Mouse (Mus musculus) CH12.LX (cell line): Measurements from ENCODE around the gene Pawr. TPM values are rescaled to one million over a fixed set of nuclear protein-coding genes. Genes with fewer than 3 reads are reported as not detected.
"Not testable (repeated sequence)": the region's sequence is repeated elsewhere in the genome, so short reads cannot be mapped to it uniquely, and the experiment has no call there.

Source experiments
- DNase-seq: peaks from one replicate; pipeline ENCODE4 v3.0.0-alpha.2; 2013; ENCODE audit errors: extremely low read depth
- H3K27ac ChIP-seq: 2 replicates; pipeline ENCODE4 v1.5.1; 2012; ENCODE audit warnings: low read depth, mild to moderate bottlenecking, control low read depth, moderate library complexity; ENCODE audit not compliant: insufficient read depth
- H3K27me3 ChIP-seq: replicated peaks from 2 replicates; pipeline ENCODE3; 2012; ENCODE audit warnings: inconsistent platforms
- H3K36me3 ChIP-seq, 2 experiments: replicated peaks in 1 of 2; 2 replicates each; pipeline versions ENCODE3 to v1.6.1; 2012; ENCODE audit warnings: inconsistent platforms in 1 of 2, low read length in 1 of 2, mild to moderate bottlenecking in 1 of 2, mixed read lengths in 1 of 2, moderate library complexity in 1 of 2; ENCODE audit not compliant: control insufficient read depth in 1 of 2, insufficient read depth in 1 of 2
- H3K4me1 ChIP-seq, 2 experiments: 2 replicates each; pipeline ENCODE4 v1.6.1; 2012; ENCODE audit warnings: inconsistent platforms in 1 of 2, moderate library complexity in 1 of 2; ENCODE audit not compliant: insufficient read depth in 2 of 2, control insufficient read depth in 1 of 2
- H3K4me2 ChIP-seq: 2 replicates; pipeline ENCODE4 v1.6.1; 2012; ENCODE audit warnings: low read depth, mild to moderate bottlenecking, control low read depth; ENCODE audit not compliant: poor library complexity, insufficient read depth, severe bottlenecking
- H3K4me3 ChIP-seq, 3 experiments: fragments of 150-350 bp in 1 of 3; sonication (generic) in 1 of 3; replicated peaks in 1 of 3; 2 replicates each; pipeline versions ENCODE3 to v1.5.1; 2011 to 2012; ENCODE audit warnings: low read depth in 2 of 3, low read length in 2 of 3, mild to moderate bottlenecking in 2 of 3, moderate library complexity in 2 of 3, control low read depth in 1 of 3, improper control_type of control experiment in 1 of 3, inconsistent platforms in 1 of 3, mixed read lengths in 1 of 3; ENCODE audit not compliant: poor library complexity in 1 of 3
- H3K79me2 ChIP-seq: replicated peaks from 2 replicates; pipeline ENCODE4 v1.6.1; 2012; ENCODE audit warnings: mild to moderate bottlenecking, moderate library complexity; ENCODE audit not compliant: control insufficient read depth, poor library complexity, insufficient read depth, severe bottlenecking; ENCODE audit errors: extremely low read depth
- H3K9ac ChIP-seq: 2 replicates; pipeline ENCODE4 v1.6.1; 2012; ENCODE audit warnings: low read depth, mild to moderate bottlenecking, control low read depth, moderate library complexity; ENCODE audit not compliant: insufficient read depth
- H3K9me3 ChIP-seq: replicated peaks from 2 replicates; pipeline ENCODE3; 2012; ENCODE audit warnings: low read length, inconsistent platforms, mixed read lengths
- CHD1 ChIP-seq: IDR thresholded peaks from 2 replicates; pipeline ENCODE4 v1.6.1; 2012; ENCODE audit warnings: low read depth, low read length, improper control_type of control experiment, inconsistent platforms
- CTCF ChIP-seq, 2 experiments: IDR thresholded peaks in 1 of 2; conservative IDR thresholded peaks in 1 of 2; 2 replicates each; pipeline ENCODE4 v1.5.1; 2011 to 2012; ENCODE audit warnings: low read depth in 2 of 2, low read length in 2 of 2, improper control_type of control experiment in 1 of 2, inconsistent platforms in 1 of 2, mild to moderate bottlenecking in 1 of 2, moderate library complexity in 1 of 2
- ELF1 ChIP-seq: IDR thresholded peaks from 2 replicates; pipeline ENCODE4 v1.6.1; 2014; ENCODE audit warnings: low read depth, mild to moderate bottlenecking, inconsistent platforms, low read length, improper control_type of control experiment
- EP300 ChIP-seq: IDR thresholded peaks from 2 replicates; pipeline ENCODE4 v1.6.1; 2011; ENCODE audit warnings: low read length, improper control_type of control experiment
- IRF4 ChIP-seq: IDR thresholded peaks from 2 replicates; pipeline ENCODE4 v1.6.1; 2014; ENCODE audit warnings: low read depth, mild to moderate bottlenecking, inconsistent platforms, low read length, improper control_type of control experiment
- MAX ChIP-seq: IDR thresholded peaks from 2 replicates; pipeline ENCODE4 v1.6.1; 2011; ENCODE audit warnings: low read length, improper control_type of control experiment
- MAZ ChIP-seq: IDR thresholded peaks from 2 replicates; pipeline ENCODE4 v1.6.1; 2012; ENCODE audit warnings: low read depth, mild to moderate bottlenecking, inconsistent platforms, low read length, improper control_type of control experiment, moderate library complexity
- PAX5 ChIP-seq: IDR thresholded peaks from 2 replicates; pipeline ENCODE4 v1.6.1; 2012; ENCODE audit warnings: low read length, inconsistent platforms, mixed read lengths
- RCOR1 ChIP-seq: conservative IDR thresholded peaks from 2 replicates; pipeline ENCODE4 v1.6.1; 2012; ENCODE audit warnings: low read depth, mild to moderate bottlenecking, inconsistent platforms, low read length, improper control_type of control experiment
- SMC3 ChIP-seq: IDR thresholded peaks from 2 replicates; pipeline ENCODE4 v1.6.1; 2011; ENCODE audit warnings: low read depth, low read length, improper control_type of control experiment
- TCF12 ChIP-seq: IDR thresholded peaks from 2 replicates; pipeline ENCODE4 v1.6.1; 2014; ENCODE audit warnings: low read depth, mild to moderate bottlenecking, inconsistent platforms, low read length, improper control_type of control experiment
- UBTF ChIP-seq: IDR thresholded peaks from 2 replicates; pipeline ENCODE4 v1.6.1; 2012; ENCODE audit warnings: low read depth, mild to moderate bottlenecking, inconsistent platforms, low read length, improper control_type of control experiment, moderate library complexity
- USF2 ChIP-seq: conservative IDR thresholded peaks from 2 replicates; pipeline ENCODE4 v1.6.1; 2011; ENCODE audit warnings: low read depth, low read length, improper control_type of control experiment
- dilution Hi-C: fragments of 300-500 bp; cut with MboI; formaldehyde crosslinking; loops from 2 replicates; pipeline ENCODE4 v1.14.3; 2020; ENCODE audit warnings: low sequenced_read_pairs; ENCODE audit not compliant: extremely low pct_unique_long_range_greater_than_20kb, extremely low pct_ligation_motif_present
- in situ Hi-C: fragments of 300-500 bp; cut with MboI; formaldehyde crosslinking; loops from 3 replicates; pipeline ENCODE4 v1.14.3; 2019; ENCODE audit warnings: low sequenced_read_pairs, low pct_ligation_motif_present, low pct_unique_long_range_greater_than_20kb, mixed read lengths
- polyA plus RNA-seq: library from polyadenylated mRNA; unstranded; fragments of >175 nt; gene quantifications from 2 replicates; pipeline ENCODE4 v1.2.1, GENCODE M21; 2012; ENCODE audit warnings: low read depth; ENCODE audit not compliant: insufficient read length
- total RNA-seq, 2 experiments: library from RNA; depleted of rRNA; stranded (reverse); fragments of 300-350 nt in 1 of 2; fragments of >200 nt in 1 of 2; gene quantifications; 2 replicates each; pipeline ENCODE4 v1.2.3; 2012 to 2014

Pawr gene
- total and polyA plus RNA-seq, 3 experiments: not detected

DNA sequence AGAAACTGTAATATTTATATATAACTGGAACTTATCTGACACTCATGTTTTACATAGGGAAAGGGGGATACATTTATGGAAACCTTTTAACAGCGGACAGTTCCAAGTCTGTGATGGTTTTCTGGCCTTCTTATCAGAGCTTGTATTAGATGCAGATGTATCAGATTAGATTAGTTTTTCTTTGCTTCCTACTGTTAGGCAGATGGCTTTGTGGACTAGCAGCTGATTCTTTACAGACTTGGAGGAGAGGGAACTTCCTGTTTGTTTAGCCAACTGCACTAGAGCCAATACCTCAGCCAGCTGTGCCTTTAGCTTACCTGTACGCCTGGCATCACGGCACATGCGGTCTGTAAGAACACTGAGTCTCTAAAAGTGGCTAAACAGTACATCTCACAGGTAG, 8.0 kb downstream of the Pawr start:
- no peak for TF ChIP-seq CTCF (conservative IDR thresholded peaks at IDR 0.05 in 1 of 2, IDR thresholded peaks at IDR 0.05 in 1 of 2; ENCODE audit: low read depth in 2 of 2, low read length in 2 of 2)
- TF ChIP-seq MAZ: no peak
- no peak for TF ChIP-seq MAX
- no peak for TF ChIP-seq PAX5
- TF ChIP-seq IRF4: no peak
- TF ChIP-seq EP300: no peak
- no peak overlapping the region for H3K27ac ChIP-seq
- no peak overlapping the region for H3K9ac ChIP-seq
- H3K9me3 ChIP-seq: no peaks in the 10 kb centered on the region
- no peak overlapping the region for H3K4me3 ChIP-seq
- H3K36me3 ChIP-seq: no peaks in the 10 kb centered on the region
- no peaks in the 10 kb centered on the region for H3K79me2 ChIP-seq
- no peaks in the 10 kb centered on the region for H3K27me3 ChIP-seq
- no peak for DNase-seq
- in situ Hi-C loops (no loop called here), dilution Hi-C loops (no loop called here)
- H3K4me1 ChIP-seq: peaks cover 0 to 9% of the 10 kb centered on the region in 2 experiments; a peak in 2 of 4 replicates
- H3K4me2 ChIP-seq: no peak overlapping the region

DNA sequence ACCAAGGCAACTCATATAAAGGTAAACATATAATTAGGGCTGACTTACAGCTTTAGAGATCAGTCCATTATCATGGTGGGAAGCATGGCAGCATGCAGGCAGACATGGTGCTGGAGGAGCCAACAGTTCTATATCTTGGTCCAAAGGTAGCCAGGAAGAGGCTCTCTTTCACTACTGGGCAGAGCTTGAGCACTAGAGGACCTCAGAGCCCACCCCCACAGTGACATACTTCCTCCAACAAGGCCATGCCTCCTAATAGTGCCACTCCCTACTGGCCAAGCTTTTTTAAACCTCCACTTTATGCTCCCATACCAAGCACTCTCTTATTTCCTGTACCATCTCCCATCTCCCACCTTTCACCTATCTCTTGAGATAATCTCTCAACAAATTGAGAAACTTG, 11.8 kb downstream of the Pawr start:
- no peak overlapping the region for H3K4me2 ChIP-seq
- H3K79me2 ChIP-seq: no peaks in the 10 kb centered on the region
- H3K9me3 ChIP-seq: no peaks in the 10 kb centered on the region
- H3K27me3 ChIP-seq: no peaks in the 10 kb centered on the region
- H3K4me1 ChIP-seq: peaks cover 2 to 18% of the 10 kb centered on the region in 2 experiments; a peak in 2 of 4 replicates
- no peaks in the 10 kb centered on the region for H3K36me3 ChIP-seq
- no peak overlapping the region for H3K9ac ChIP-seq
- in situ Hi-C loops: no loop called here
- no peak for DNase-seq
- H3K27ac ChIP-seq: no peak overlapping the region
- H3K4me3 ChIP-seq: no peak overlapping the region
- no peak for TF ChIP-seq SMC3
- TF ChIP-seq USF2: no peak
- TF ChIP-seq ELF1: no peak
- TF ChIP-seq TCF12: no peak
- no peak for TF ChIP-seq RCOR1
- no peak for TF ChIP-seq CTCF (conservative IDR thresholded peaks at IDR 0.05 in 1 of 2, IDR thresholded peaks at IDR 0.05 in 1 of 2; ENCODE audit: low read depth in 2 of 2, low read length in 2 of 2)
- TF ChIP-seq IRF4: no peak
- no peak for TF ChIP-seq EP300
- no peak for TF ChIP-seq UBTF
- dilution Hi-C loops: no loop called here

DNA sequence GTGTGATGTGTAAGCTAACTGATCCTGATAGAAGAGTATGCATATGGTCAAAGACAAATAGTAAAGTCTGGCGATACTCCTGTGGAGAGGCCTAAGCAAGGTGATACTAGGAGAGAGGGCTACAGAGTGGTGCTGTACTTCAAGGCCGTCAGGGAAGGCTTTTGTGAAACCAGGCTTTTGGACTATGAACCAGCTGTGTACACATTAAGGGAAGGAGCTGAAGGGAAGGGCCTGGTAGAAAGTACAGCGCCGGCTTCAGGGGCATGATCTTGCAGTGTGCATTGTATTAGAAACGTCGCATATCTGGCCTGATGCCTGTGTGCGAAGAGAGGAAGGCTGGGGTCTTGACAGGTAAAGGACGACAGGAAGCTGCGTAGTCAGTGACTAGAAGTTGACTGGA, 13.2 kb downstream of the Pawr start:
- TF ChIP-seq CHD1: no peak
- TF ChIP-seq TCF12: no peak
- no peak for TF ChIP-seq CTCF (conservative IDR thresholded peaks at IDR 0.05 in 1 of 2, IDR thresholded peaks at IDR 0.05 in 1 of 2; ENCODE audit: low read depth in 2 of 2, low read length in 2 of 2)
- TF ChIP-seq, all 38 proteins: peak for 0
- peaks cover 2 to 25% of the 10 kb centered on the region in 2 experiments; a peak in 2 of 4 replicates for H3K4me1 ChIP-seq
- no peak overlapping the region for H3K4me3 ChIP-seq
- H3K9me3 ChIP-seq: no peaks in the 10 kb centered on the region
- H3K4me2 ChIP-seq: no peak overlapping the region
- DNase-seq: no peak
- dilution Hi-C loops: no loop called here
- no peak overlapping the region for H3K27ac ChIP-seq
- in situ Hi-C loops: no loop called here
- no peaks in the 10 kb centered on the region for H3K27me3 ChIP-seq
- no peaks in the 10 kb centered on the region for H3K36me3 ChIP-seq
- H3K79me2 ChIP-seq: no peaks in the 10 kb centered on the region
- H3K9ac ChIP-seq: no peak overlapping the region

DNA sequence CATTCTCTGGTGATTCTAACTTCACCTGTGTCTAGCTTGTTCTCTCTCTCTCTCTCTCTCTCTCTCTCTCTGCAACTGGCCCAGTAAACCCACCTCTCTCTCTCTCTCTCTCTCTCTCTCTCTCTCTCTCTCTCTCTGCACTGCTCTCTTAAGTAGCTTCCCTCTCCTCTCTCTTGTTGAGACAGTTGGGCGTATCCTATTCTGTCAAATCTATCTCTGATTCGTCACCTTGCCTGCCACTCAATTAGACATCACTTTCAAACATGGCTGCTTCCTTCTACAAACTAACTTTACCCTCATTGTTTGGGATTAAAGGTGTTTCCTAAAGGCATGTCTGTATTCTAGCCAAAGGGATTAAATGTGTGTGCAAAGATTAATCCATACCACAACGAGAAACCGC, 14.4 kb downstream of the Pawr start:
- H3K4me2 ChIP-seq, H3K27ac ChIP-seq, H3K4me3 ChIP-seq, H3K36me3 ChIP-seq, H3K27me3 ChIP-seq, in situ Hi-C loops, H3K79me2 ChIP-seq, dilution Hi-C loops, DNase-seq, H3K9me3 ChIP-seq, H3K9ac ChIP-seq: not testable (repeated sequence)
- H3K4me1 ChIP-seq: peaks cover 2 to 25% of the 10 kb centered on the region in 2 experiments; a peak in 2 of 4 replicates
